Mouse (Mus musculus): ENCODE data around the gene Fosb.

The Fosb gene

DNA sequence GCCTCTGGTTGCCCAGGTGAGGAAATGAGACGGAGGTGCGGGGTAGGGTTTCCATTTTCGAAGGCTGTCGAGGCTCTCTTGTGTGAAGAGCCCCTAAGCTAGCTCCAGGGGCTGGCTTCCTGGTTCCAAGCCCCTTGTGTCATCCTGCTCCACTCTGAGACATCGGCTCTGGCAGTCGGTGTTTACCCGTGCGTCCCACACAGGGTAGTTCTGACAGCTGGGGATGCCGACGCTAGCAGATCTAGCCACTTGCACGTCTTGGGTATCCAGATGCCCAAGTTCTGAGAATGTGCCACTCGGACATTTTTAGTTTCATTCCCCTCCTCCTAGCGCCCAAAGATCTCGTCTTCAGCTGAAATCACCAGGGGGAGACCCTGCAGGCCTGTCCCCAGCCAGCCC is 26.4 kb downstream of the Fosb start:
- DNase-seq (ENCODE audit: extremely low read depth, insufficient read length, low spot score) = no peak

DNA sequence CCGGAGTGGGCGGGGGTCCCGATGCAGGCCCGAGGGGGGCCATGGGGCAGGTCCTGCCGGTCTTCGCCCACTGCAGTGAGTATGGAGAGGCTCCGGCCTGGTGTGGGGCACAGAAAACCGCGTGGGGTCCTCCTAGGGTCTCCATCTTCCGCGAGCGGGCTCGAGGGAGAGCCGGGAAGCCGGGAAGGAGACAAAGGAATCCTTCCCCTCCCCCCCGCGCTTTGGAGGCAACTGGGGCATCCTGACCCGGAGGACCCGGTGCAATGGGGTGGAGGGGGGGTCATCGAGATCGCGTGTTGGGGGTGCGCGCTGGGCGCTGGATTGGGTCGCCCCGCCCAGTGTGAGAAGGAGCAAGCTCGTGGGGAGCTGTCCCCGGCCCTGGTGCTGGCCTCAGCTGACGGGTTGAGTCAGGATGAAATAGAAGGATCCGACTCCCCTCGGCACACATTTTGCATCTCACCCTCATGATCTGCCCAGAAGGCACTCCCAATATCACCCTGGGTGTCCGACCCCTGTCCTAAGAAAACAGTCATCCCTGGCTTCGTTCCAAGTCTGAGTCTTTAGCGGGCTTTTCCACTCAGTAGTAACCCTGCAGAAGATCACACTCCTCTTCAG is 27.0 kb downstream of the Fosb start:
- DNase-seq (ENCODE audit: extremely low read depth, insufficient read length, low spot score) = peak; percentile 77

DNA sequence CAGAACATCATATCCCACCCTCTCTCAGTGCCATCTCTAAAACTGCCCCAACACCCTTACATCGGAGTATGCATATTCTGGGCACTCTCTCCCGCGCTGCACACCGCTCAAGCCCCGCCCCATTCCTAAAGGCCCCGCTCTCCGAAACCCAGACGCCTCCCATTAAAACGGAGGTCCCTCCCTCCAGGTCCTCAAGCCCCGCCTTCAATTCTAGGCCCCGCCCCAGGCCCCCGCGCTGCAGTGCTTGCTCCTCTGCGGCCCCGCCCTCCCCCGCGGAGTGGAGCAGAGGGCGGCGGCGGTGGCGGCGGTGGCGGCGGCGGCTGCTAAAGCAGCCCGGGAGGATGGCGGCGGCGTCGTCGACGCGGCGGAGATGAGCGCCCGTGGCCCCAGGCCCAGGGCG is 27.5 kb downstream of the Fosb start, which contains the start of gene Rtn2:
Gene Rtn2 (plus strand): TSS at position 240 of the 400 bp plus-strand sequence.
- DNase-seq (ENCODE audit: extremely low read depth, insufficient read length, low spot score) = peak; percentile 89

DNA sequence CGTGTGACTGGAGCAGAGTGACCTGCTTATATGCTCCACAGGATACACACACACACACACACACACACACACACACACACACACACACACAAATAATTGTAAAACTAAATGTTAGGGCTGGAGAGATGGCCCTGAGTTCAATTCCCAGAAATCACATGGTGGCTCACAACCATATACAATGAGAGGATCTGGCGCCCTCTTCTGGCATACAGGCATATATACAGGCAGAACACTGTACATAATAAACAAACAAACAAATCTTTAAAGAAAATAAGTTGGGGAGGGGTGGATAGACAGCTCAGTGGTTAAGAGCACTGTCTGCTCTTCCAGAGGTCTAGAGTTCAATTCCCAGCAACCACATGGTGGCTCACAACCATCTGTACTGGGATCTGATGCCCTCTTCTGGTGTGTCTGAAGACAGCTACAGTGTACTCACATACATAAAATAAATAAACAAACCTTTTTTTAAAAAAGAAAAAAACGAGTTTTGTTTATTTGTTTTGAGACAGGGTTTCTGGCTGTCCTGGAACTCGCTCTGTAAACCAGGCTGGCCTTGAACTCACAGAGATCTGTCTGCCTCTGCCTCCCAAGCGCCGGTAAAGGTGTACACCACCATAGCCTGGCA is 28.1 kb downstream of the Fosb start:
- peak; percentile 46 for DNase-seq (ENCODE audit: extremely low read depth, insufficient read length, low spot score)

DNA sequence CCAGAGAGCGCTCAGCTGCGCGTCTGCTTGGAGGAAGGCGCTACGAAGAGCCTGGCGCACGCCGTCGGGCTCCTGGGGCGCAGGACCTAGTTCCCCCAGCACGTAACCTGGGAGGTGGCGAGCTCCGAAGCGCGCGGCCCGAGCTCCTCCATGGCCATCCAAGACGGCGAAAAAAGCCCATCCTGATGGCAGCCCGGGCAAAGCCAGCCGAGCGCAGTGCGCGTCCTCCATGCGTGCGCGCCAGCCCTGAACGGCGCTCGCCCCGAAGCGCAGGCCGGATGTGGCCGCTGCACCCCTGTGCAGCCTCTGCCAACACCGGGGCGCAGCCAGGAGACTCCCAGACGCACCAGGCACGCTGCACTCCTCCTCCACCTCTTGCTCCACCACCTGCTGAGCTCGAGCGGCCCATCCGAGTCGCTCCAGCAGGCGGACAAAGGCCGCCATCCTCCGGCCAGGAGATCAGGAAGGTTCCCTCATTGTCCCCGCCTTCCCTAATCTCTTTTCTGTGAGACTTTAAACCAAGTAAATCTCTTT is 30.2 kb downstream of the Fosb start, which contains the start of gene Ppm1n:
Gene Ppm1n (minus strand): TSS at position 484 of the 534 bp plus-strand sequence.
- DNase-seq (ENCODE audit: extremely low read depth, insufficient read length, low spot score) = no peak

DNA sequence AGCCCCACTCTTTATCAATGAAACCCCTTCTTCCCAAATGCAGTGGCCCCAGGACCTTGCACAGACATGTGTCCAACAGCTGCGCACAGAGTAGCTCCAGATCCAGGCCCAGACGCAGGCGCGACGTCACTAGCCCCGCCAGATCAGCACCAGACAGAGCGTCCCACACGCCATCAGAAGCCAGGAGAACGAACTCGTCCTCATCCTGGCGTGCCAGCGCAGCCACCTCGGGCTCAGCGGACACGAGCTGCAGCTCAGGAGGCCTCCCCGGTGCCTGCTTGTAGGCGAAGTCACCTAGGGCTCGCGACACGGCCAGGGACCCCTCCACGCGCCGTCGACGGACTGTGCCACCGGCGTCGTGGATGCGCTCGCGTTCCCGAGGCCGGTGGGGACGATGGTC is 30.8 kb downstream of the Fosb start:
- DNase-seq (ENCODE audit: extremely low read depth, insufficient read length, low spot score) = no peak

DNA sequence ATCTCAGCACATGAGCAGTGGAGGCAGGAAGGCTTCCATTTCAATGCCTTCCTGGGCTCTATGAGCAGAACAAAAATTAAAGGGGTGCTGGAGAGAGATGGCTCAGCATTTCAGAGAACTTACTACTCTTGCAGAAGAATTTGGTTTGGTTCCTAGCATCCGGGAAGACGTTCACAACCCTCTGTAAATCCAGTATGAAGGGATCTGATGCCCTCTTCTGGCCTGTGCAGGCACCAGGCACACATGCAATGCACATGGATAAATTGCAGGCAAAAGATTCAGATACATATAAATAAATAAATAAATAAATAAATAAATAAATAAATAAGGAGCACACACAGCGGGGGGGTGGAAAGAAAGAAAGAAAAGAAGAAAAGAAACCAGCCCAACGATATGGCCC is 33.6 kb downstream of the Fosb start:
- DNase-seq (ENCODE audit: extremely low read depth, insufficient read length, low spot score) = no peak

DNA sequence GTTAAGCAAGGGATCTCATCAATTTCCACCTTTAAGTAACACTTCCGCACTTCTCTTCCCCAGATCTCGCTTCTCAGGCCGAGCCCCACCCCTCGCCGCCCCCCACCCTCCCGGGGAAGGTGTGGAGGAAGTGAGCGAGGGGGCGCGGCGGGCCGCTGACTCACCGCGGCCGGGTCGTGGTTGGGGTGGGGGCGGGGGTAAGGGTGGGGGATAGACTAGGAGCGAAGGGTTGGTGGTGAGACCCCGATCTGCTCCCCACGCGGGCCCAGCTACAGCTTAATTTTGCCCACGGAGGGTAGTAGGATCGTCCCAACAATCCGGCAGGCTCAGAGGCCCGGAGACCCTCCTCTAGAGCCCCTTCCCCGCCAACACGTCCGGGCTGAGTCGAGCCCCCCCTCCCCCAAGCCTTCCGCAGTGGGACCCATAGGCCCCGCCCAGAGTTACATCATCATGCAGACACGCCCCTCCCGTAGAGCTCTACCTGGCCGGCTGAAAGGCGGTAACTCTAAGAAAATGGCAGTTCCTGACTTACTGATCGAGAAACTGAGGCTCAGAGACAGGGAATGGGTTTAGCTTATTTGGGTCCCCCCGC is 37.6 kb downstream of the Fosb start:
- DNase-seq (ENCODE audit: extremely low read depth, insufficient read length, low spot score) = peak; percentile 70

DNA sequence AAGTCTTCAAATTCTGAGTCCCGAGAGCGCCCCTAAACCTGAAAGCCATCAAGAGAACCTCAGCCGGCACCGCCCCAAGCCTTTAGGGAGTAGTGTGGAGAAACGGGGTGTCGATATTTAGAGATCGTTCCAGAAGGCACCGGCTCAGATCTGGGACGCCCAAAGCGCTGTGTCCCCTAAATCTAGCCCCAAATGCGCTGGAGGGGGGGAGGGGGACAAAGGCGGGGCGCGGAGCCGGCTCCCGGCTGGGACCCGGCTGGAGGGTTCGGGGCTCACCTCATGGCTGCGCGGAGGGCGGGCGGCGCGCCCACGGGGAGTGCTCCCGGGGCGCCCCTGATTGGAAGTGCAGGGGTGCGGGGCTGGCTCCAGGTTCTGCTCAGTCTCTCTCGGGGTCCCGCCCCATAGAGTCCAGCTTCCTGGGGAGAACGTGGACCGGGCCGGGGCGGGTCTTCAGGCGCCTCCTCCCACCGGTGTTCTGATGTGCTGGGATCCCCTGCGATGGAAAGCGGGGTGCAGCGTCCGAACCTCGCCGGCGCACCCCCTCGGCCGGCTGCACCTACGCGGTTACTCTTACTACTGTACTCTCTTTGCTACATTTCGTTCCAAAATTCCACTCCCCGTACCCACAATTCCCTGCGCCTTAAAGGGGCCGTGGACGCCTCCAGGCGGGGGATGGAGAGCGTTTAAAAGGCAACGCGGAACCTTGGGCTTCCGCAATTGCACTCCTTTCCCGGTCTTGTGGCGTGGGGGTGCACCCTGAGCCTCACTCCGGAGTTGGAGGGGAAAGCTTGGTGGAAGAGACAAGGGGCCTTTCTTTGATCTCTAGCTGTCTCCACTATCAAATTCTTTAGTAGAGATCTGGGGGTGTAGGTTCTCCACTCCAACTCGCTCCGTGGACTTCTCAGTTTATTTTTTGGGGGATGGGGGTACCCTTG is 38.3 kb downstream of the Fosb start, which contains the start of gene Vasp:
Gene Vasp (minus strand): TSS at position 580 of the 935 bp plus-strand sequence.
- peak; percentile 81 for DNase-seq (ENCODE audit: extremely low read depth, insufficient read length, low spot score)

DNA sequence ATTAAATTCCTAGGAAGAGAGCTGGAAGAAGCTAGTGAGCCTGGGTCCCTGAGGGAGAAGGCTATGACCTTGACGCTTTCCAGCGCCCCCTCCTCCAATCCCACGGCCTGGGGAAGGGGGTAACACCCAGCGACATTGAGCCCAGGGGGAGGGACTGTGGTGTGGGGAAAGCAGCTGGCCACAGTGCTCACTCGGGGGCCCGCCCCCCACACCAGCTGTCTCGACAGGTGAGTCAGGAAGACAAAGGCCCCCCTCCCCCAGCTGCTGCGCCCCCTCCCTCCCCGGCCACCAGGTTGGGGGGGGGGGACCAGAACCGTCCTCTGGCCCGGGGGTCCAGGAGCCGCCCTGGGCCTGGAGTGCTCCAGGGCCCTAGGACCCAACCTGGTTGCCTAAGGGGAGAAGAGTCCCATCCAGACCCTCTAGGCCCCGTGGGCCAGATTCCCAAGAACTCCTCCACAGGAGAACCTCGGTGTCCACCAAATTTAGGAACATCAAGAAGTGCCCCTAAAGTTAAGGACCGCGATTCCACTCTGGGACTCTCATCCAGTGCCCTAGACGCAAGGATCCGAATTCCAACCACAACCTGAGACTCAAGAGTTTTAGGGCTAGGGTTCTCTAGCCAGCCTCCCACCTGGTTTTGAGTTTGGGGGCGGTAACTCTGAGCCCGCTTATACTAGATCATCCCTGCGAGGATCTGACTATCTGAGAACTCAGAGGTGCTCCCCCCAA is 39.2 kb downstream of the Fosb start:
- DNase-seq (ENCODE audit: extremely low read depth, insufficient read length, low spot score) = peak; percentile 27

DNA sequence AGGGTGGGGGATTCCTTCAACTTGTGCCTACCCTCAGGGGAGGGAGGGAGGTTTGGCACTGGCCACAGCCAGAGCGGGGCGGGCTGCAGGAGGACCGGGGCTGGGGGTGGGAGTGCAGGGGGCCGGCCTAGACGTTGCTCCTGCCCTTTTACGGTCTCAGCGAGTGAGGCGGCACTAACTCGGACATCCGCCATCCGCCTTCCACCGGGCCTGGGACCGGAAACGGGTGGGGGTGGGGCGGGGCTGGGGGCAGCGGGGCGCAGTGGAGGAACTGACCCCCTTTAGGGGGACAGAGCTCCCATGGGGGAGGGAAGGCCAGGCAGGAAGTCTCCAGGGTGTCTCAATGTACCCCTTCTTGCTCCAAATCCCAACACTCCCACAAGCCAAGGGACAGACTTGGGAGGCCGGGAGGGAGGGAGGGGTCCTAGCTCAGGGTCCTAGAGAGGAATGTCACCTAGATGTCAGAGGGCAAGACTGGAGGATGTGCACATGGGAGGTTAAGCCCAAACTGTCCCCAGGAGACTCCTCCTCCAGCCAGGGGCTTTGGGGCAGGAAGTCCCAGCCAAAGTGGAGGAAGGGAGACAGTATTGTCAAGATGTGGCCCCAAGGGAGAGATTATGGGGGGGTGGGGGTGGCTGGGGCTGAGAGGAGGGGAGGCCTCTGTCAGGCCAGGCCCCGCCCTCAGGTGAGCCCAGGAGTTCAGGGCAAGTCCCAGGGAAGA is 40.0 kb downstream of the Fosb start:
- peak; percentile 66 for DNase-seq (ENCODE audit: extremely low read depth, insufficient read length, low spot score)

DNA sequence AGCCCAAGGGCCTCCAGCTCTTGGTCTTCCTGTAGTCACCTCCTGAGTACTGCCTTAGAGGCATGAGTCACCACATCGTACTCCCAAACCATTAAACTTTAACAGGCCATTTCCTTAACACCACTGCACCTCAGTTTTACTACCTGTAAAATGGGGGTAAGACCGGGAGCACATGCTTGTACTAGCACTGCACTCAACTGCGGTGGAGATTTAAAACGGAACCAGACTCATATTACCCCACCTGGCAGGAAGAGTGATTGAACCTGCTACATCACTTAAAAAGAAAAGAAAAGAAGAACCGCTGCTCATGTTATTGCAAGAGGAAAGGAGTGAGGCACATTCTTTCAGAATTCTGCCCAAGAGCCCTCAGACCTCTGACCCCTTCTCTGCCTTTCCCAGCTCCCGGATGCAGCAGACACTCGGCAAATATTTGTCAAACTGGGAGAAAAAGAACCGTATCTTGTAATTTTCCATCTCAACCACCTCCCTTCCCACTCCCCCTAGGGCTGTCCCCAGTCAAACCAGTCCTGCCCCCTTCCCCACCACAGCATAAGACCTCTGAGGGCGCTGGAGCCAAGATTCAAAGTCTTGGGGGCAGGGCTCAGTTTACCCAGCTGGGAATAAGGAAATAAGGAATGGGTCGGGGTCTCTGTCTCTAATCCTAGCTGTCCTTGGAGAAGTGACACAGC is 40.7 kb downstream of the Fosb start:
- DNase-seq (ENCODE audit: extremely low read depth, insufficient read length, low spot score) = no peak

DNA sequence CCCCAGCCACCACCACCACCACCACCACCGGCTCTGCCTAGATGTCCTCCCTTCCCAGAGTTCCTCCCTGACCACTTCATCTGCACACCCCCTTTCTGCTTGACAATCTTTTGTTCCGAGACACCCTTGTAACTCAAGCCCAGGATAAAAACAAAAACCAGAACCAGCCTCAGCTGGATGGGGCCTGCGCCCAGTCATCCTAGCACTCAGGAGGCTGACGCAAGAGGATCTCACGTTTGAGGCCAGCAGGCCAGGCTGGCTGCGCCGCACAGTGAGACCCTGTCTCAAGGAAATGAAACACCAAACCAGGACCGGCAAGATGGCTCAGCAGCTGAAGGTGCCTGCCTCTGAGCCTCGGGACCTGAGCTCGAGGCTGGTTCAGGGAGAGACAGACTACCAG is 42.8 kb downstream of the Fosb start:
- peak; percentile 51 for DNase-seq (ENCODE audit: extremely low read depth, insufficient read length, low spot score)

DNA sequence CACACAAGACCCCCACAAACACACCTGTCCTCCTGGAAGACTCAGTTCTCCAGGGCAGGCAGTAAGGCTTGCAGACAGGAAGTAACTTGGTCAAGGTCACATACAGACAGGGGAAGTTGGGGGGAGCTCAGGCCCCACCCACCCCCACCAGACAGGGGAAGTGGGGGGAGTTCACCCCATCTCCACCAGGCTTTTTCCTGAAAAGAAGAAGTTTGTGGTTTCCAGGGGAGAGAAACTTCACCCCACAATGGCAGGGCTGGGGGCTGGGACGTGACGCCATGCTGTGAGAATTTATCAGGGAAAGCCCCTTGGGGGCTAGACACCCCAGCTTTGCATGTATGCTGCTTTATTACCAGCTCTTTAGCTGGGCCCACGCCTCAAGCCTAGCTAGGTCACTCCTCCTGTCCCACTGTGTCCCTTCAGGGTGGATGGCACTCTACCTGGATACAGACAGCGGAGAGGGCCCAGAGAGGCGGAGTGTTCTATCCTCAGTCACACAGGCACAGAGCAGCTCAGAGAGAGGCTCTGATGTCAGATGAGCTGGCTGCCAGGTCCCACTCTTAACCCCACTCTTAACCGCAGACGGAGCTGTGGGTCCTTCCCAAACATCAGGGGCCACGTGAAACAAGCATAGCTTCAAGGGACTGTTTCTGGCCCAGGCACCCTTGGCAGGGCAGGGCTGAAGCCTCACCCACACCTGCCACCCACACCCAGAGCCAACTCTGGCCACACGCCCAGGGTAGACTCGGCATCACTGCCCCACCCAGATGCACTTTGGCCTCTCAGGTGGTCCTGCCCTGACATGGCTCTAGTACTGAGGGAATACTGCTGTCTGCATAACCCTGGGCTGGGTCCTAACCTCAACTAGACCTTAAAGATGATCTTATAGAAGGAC is 43.7 kb downstream of the Fosb start:
- peak; percentile 59 for DNase-seq (ENCODE audit: extremely low read depth, insufficient read length, low spot score)

DNA sequence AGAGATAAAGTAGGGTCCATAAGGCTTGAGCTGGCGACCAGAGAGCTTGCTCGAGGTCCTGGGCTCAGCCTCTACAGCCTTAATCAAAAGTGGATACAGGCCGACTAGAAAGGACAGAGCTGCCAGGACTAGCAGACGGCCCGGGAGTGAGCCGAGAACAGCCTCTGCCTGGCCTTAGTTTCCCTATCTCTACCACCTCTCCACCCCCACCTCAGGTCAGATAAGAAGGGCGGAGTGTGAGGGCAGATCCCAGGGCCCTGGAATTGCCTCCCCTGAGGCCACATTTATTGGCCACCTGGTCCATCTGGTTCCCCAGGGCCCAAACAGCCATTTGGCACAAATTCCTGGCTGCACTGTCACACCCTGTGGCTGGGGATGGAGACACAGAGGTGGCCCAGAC is 44.7 kb downstream of the Fosb start:
- DNase-seq (ENCODE audit: extremely low read depth, insufficient read length, low spot score) = peak; percentile 73

DNA sequence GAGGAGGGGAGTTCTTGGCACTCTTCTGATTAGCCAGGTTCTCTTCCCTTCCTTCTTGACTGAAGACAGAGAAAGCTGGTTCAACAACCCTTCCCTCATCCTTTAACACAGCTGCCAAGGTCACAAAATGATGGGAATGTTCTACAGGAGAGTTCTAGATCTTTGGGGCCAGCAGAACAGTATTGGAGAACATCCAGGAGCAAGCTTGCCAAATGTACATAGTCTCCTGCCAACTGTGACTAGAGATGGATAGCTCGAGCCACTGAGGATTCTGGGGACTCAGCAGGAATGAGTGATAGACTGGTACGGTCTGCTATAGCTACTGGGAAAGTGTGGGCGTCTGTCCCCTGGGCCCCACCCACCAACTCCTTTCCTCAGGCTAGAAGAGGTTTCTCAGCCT is 51.5 kb downstream of the Fosb start:
- DNase-seq (ENCODE audit: extremely low read depth, insufficient read length, low spot score) = no peak

DNA sequence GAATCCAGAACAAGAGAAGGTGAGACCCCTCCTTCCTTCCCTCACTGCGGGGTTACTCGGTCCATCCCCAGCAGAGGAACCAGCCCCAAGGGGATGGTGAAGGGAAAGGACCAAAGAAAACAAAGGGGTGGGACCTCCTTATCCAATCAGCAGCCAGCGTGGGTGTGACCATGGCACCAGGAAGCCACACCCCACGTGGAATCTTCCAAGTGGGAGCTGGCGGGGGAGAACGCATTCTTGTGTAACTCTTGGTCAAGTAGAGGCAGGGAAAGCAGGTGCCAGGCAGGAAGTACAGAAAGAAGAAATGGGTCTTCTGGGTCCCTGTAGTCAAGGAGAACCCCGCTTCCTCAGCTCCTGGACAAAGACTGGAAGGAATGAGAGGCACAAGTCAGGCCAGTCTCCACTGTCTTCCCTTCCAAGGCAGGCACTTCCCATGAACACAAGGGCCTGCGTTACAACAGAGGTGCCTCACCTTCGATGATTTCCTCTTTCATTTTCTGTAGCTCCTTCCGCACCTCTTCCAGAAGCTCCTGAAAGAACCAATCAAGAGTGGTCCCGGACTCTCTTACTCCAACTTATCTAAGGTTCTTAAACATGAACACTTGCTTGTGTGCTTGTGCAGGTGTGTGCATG is 52.3 kb downstream of the Fosb start:
- peak; percentile 47 for DNase-seq (ENCODE audit: extremely low read depth, insufficient read length, low spot score)

Measured in 3134 (cell line).